In the genomic region with DNA sequence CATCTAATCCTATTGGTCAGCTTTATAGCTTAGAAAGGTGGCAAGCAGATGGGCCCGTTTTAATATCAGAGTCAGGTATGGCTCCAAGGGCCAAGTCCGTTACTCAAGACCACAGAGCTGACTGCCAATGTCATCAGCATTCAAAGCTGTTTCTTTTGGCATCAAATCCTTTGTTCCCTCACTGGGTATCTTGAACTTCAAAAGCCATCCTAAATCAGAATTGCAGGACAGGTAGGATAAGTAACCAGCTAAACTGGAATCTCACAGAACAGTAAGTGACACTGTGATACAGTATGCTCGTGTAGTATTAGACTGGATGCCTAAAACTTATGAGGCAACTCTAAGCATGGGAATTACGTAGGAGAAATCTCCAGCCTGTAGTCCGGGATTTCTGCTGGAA, we compare ENCODE assay signal across 28 mouse cellular contexts.
"Had no signal": no experiment of that assay in that cellular context is flagged by ENCODE, and none has a peak within 500 bp of the region (broad histone marks: within the 10 kb centered on the region; RNA-seq: fewer than 3 reads in every experiment).

No protein-coding gene starts in this region.

- H3K36me3 ChIP-seq: forebrain, embryonic 15.5 days had no signal

- DNase-seq: cerebellum, adult 8-10 months; cerebellum, adult 9-10 months; cerebellum, adult 9-11 months; cerebellum, postnatal 10 days; cerebellum, postnatal 14 days; cerebellum, postnatal 25 days; cerebellum, postnatal 36 days; embryo, embryonic 11 days; forebrain, postnatal 0 days; gastrocnemius, adult 2 months; gastrocnemius, postnatal 10 days; gastrocnemius, postnatal 14 days; gastrocnemius, postnatal 25 days; gastrocnemius, postnatal 36 days; heart, adult 11 months; heart, adult 18-20 months; heart, adult 2 months had no signal

- H3K4me2 ChIP-seq: embryonic facial prominence, embryonic 12.5 days; embryonic facial prominence, embryonic 13.5 days; embryonic facial prominence, embryonic 15.5 days; forebrain, embryonic 12.5 days; forebrain, embryonic 13.5 days; forebrain, embryonic 15.5 days had no signal

- H3K4me3 ChIP-seq: embryonic facial prominence, embryonic 10.5 days; embryonic facial prominence, embryonic 12.5 days; embryonic facial prominence, embryonic 13.5 days; embryonic facial prominence, embryonic 15.5 days; erythroblast, embryonic 14.5 days; forebrain, embryonic 10.5 days; forebrain, embryonic 12.5 days; forebrain, embryonic 13.5 days; forebrain, embryonic 15.5 days; gastrocnemius, adult 2 months; heart, adult 2 months had no signal

- ATAC-seq: forebrain, embryonic 13.5 days; forebrain, embryonic 14.5 days; forebrain, embryonic 15.5 days; forebrain, embryonic 16.5 days; forebrain, postnatal 0 days had no signal

- H3K4me1 ChIP-seq: embryonic facial prominence, embryonic 10.5 days; embryonic facial prominence, embryonic 12.5 days; embryonic facial prominence, embryonic 13.5 days; embryonic facial prominence, embryonic 15.5 days; forebrain, embryonic 10.5 days; forebrain, embryonic 12.5 days; forebrain, embryonic 13.5 days; forebrain, embryonic 15.5 days had no signal

- H3K9ac ChIP-seq: embryonic facial prominence, embryonic 12.5 days; embryonic facial prominence, embryonic 13.5 days; embryonic facial prominence, embryonic 15.5 days; forebrain, embryonic 12.5 days; forebrain, embryonic 13.5 days; forebrain, embryonic 15.5 days; forebrain, postnatal 0 days had no signal

- H3K27ac ChIP-seq: embryonic facial prominence, embryonic 10.5 days; embryonic facial prominence, embryonic 12.5 days; embryonic facial prominence, embryonic 13.5 days; embryonic facial prominence, embryonic 15.5 days; forebrain, embryonic 10.5 days; forebrain, embryonic 12.5 days; forebrain, embryonic 13.5 days; forebrain, embryonic 15.5 days; gastrocnemius, adult 2 months; heart, adult 2 months had no signal

- H3K27me3 ChIP-seq: embryonic facial prominence, embryonic 12.5 days; embryonic facial prominence, embryonic 13.5 days; embryonic facial prominence, embryonic 15.5 days; forebrain, embryonic 12.5 days; forebrain, embryonic 13.5 days; forebrain, embryonic 15.5 days had no signal

- H3K9me3 ChIP-seq: embryonic facial prominence, embryonic 10.5 days; embryonic facial prominence, embryonic 12.5 days; embryonic facial prominence, embryonic 13.5 days; embryonic facial prominence, embryonic 15.5 days; forebrain, embryonic 10.5 days; forebrain, embryonic 12.5 days; forebrain, embryonic 13.5 days; forebrain, embryonic 15.5 days had no signal
